Mouse (Mus musculus): ENCODE results near the gene Plekhj1. TPM values are rescaled to one million over a fixed set of nuclear protein-coding genes. Genes with fewer than 3 reads are reported as not detected.
"Not testable (repeated sequence)": the region's sequence is repeated elsewhere in the genome, so short reads cannot be mapped to it uniquely, and the experiment has no call there.

Gene Plekhj1
- polyA plus RNA-seq, 1 experiment from 2014 or later: 146 TPM

DNA sequence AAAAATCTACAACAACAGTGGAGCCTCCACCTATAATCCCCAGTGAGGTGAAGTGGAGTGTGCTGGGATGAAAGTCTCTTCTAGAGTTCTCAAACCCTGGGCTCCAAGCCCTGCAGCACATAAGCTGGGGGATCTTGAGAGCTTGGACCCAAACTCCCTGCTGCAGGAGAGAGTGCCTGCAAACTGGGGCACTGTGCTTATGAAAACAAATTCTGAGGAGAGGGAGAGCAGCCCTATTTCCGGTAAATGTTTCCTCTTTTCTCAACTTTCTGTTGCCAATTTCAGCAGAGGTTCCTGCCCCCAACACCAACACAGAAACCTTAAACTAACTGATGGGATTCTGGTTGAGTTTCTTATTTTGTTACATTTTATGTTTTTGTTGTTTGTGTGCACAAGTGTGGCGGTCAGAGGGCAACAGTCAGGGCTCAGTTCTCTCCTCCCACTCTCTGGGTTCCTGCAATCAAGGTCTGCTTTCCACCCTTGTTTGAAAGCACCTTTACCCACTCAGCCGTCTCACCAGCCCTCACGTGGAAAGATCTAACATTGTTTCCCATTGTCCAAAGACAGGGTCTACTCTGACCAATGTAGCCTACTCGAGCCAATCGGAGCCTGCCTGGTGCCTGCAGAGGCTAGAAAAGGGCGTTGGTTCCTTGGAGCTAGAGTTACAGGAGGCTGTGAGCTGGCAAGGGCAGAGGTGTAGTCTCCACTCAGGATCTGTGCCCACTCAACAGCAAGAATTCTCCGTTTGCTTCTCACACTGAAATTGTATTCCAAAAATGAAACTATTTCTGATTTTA is 25.6 kb upstream of the Plekhj1 start:
- H3K4me2 ChIP-seq: no peak overlapping the region
- H3K9me3 ChIP-seq (replicated peaks): no peaks in the 10 kb centered on the region
- peaks cover under 1% of the 10 kb centered on the region for H3K36me3 ChIP-seq
- no peak overlapping the region for H3K9ac ChIP-seq (replicated peaks)
- 64% methylated on average over 8 of the region's 8 CpGs for WGBS
- no peak for ATAC-seq (ENCODE audit: low FRiP score)
- H3K27me3 ChIP-seq (replicated peaks): no peaks in the 10 kb centered on the region
- H3K27ac ChIP-seq (replicated peaks): no peak overlapping the region
- H3K4me1 ChIP-seq: peaks cover 16% of the 10 kb centered on the region
- no peak overlapping the region for H3K4me3 ChIP-seq (replicated peaks)

DNA sequence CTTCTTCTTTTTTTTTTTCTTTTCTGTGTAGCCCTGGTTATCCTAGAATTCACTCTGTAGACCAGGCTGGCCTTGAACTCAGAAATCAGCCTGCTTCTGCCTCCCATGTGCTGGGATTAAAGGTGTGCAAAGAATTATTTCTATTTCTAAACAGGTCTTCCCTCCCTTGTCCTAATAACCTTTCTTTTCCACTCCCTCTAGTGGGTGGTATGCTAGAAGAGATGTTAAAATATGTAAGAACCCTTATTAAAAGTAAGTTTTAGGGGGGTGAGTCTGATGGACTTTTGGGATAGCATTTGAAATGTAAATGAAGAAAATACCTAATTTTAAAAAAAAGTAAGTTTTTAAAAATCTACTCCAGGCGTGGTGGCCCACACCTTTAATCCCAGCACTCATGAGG is 24.9 kb upstream of the Plekhj1 start:
- H3K4me3 ChIP-seq (replicated peaks): no peak overlapping the region
- WGBS: 97% methylated on average over 1 of the region's 1 CpGs
- no peak overlapping the region for H3K27ac ChIP-seq (replicated peaks)
- ATAC-seq (ENCODE audit: low FRiP score): no peak
- no peaks in the 10 kb centered on the region for H3K27me3 ChIP-seq (replicated peaks)
- H3K4me2 ChIP-seq: no peak overlapping the region
- H3K36me3 ChIP-seq: no peaks in the 10 kb centered on the region
- no peak overlapping the region for H3K9ac ChIP-seq (replicated peaks)
- peaks cover 12% of the 10 kb centered on the region for H3K4me1 ChIP-seq
- H3K9me3 ChIP-seq (replicated peaks): no peaks in the 10 kb centered on the region

DNA sequence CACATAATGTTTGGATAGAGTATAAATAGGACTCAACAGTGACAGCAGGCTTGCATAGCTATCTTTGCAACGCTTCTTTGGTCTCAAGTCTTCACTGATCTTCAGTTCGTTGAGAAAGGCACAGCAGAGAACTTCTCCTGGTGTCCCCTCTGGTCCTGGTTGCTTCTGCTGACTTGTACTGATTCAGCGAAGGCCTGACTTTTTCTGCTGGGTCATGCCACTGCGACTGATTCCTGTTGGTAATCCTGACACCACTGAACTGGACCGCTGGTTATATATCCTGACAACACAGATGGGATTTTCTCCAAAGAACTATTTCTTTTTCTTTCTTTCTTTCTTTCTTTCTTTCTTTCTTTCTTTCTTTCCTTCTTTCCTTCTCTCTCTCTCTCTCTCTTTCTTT is 24.1 kb upstream of the Plekhj1 start:
- no peaks in the 10 kb centered on the region for H3K9me3 ChIP-seq (replicated peaks)
- H3K4me2 ChIP-seq: no peak overlapping the region
- no peaks in the 10 kb centered on the region for H3K27me3 ChIP-seq (replicated peaks)
- H3K4me1 ChIP-seq: peaks cover 5% of the 10 kb centered on the region
- ATAC-seq (ENCODE audit: low FRiP score): no peak
- H3K9ac ChIP-seq (replicated peaks): no peak overlapping the region
- H3K27ac ChIP-seq (replicated peaks): no peak overlapping the region
- 93% methylated on average over 5 of the region's 5 CpGs for WGBS
- no peaks in the 10 kb centered on the region for H3K36me3 ChIP-seq
- no peak overlapping the region for H3K4me3 ChIP-seq (replicated peaks)

DNA sequence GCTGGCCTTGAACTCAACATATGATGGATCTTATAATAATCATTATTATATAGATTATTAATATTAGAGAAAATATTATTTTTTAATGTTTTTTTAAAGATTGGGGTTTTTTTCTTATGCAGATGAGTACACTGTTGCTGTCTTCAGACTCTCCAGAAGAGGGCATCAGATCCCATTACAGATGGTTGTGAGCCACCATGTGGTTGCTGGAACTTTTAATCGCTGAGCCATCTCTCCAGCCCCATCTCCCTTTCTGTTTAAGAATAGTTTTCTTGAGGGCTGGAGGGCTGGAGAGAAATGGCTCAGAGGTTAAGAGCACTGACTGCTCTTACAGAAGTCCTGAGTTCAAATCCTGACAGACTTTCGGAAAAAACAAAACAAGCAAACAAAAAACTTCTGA is 23.6 kb upstream of the Plekhj1 start:
- Histone ChIP-seq H3K4me1 (0 out of 2 replicates have a peak, but pooled peaks cover 2% of the 10 kb centered on the region), H3K27ac (replicated peaks) (no peak overlapping the region), H3K36me3 (no peaks in the 10 kb centered on the region), H3K9ac (replicated peaks) (no peak overlapping the region), H3K9me3 (replicated peaks) (no peaks in the 10 kb centered on the region), H3K27me3 (replicated peaks) (no peaks in the 10 kb centered on the region), H3K4me3 (replicated peaks) (no peak overlapping the region), H3K4me2 (no peak overlapping the region)
- 41% methylated on average over 2 of the region's 2 CpGs for WGBS
- no peak for ATAC-seq (ENCODE audit: low FRiP score)

DNA sequence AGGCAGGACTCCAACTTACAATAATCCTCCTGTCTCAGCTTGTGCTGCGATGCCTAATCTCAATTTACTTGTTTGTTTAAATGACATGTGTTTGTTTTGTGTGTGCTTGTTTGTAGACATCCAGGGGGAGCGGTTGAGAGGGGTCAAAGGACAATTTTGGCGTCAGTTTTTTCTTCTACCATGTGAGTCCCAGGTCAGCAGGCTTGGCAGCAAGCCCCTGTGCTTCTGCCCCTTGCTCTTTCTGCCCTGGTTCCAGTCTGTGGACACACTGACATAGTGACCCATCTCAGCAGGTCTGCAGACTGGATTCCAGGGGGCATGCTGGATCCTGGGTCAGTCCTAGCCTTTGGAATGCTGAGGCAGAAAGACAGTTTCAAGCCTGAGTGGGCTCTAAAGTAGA is 21.0 kb upstream of the Plekhj1 start:
- Histone ChIP-seq H3K36me3 (no peaks in the 10 kb centered on the region), H3K9ac (replicated peaks) (no peak overlapping the region), H3K27ac (replicated peaks) (no peak overlapping the region), H3K9me3 (replicated peaks) (no peaks in the 10 kb centered on the region), H3K4me3 (replicated peaks) (no peak overlapping the region), H3K4me2 (no peak overlapping the region), H3K27me3 (replicated peaks) (no peaks in the 10 kb centered on the region), H3K4me1 (no peaks in the 10 kb centered on the region)
- 64% methylated on average over 3 of the region's 3 CpGs for WGBS
- no peak for ATAC-seq (ENCODE audit: low FRiP score)

DNA sequence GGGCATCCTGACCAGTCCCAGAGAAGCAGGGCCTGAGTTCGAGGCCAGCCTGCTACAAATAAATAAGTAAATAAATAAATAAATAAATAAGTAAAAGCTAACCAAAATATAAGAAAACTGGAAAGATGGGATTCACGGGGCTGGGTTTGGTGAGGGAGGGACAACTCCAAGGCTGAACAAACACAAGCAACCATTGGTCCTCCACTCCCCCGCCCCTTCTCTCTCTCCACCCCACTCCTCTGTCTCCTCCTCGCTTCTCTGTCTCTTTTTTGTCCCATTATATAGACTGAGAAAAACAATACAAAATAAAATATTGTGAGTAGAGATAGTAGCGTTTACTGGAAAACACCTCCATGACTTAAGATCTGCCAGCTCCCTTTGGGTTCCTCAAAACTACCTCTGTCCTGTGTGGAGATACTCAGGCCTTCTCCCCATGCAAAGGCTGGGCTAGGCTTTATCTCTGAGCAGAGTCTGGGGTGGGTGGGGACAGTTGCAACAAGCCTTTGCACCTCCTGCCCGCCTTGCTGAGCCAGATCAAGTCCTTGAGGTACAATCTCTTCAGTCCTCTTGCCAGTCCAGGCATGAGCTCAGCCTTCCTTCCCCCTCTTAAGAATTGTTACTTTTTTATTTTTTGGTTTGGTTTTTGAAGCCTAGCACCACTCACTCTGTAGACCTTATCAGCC is 20.3 kb upstream of the Plekhj1 start:
- no peak for ATAC-seq (ENCODE audit: low FRiP score)
- no peaks in the 10 kb centered on the region for H3K36me3 ChIP-seq
- 60% methylated on average over 6 of the region's 6 CpGs for WGBS
- no peaks in the 10 kb centered on the region for H3K27me3 ChIP-seq (replicated peaks)
- H3K4me1 ChIP-seq: no peaks in the 10 kb centered on the region
- no peak overlapping the region for H3K27ac ChIP-seq (replicated peaks)
- H3K4me2 ChIP-seq: no peak overlapping the region
- H3K9ac ChIP-seq (replicated peaks): no peak overlapping the region
- H3K4me3 ChIP-seq (replicated peaks): no peak overlapping the region
- H3K9me3 ChIP-seq (replicated peaks): no peaks in the 10 kb centered on the region

DNA sequence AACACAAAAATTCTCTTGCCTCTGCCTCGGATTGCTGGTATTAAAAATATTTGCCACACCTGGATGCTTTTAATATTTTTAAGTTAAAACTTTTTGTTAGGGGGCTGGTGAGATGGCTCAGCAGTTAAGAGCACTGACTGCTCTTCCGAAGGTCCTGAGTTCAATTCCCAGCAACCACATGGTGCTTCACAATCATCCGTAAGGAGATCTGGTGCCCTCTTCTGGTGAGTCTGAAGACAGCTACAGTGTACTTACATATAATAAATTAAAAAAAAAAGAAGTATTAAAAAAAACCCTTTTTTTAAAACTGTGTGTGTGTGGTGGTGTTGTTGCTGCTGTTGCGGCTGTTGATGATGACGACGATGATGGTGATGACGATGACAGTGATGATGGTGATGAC is 19.5 kb upstream of the Plekhj1 start:
- H3K9me3 ChIP-seq (replicated peaks); H3K4me1 ChIP-seq; H3K27ac ChIP-seq (replicated peaks); ATAC-seq (ENCODE audit: low FRiP score); H3K9ac ChIP-seq (replicated peaks); H3K4me3 ChIP-seq (replicated peaks); H3K4me2 ChIP-seq; H3K36me3 ChIP-seq; H3K27me3 ChIP-seq (replicated peaks): not testable (repeated sequence)
- 89% methylated on average over 7 of the region's 7 CpGs for WGBS

DNA sequence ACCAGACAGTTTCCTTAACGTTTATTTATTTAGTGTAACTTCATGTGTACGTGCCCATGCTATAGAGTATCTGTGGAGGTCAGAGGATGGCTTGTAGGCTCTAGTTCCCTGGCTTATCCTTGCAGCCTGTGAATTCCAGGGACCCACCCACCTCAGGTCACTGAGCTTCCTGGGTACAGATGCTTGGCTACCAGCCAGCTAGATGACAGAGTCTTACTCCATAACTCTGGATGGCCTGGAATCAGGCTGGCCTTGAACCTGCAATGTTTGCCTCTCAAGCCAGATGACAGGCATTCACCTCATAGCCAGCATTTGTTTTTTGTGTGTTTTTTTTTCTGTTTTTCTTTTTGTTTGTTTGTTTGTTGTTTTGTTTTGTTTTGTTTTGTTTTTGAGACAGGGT is 18.7 kb upstream of the Plekhj1 start:
- H3K9me3 ChIP-seq (replicated peaks): no peaks in the 10 kb centered on the region
- no peak overlapping the region for H3K9ac ChIP-seq (replicated peaks)
- no peaks in the 10 kb centered on the region for H3K4me1 ChIP-seq
- no peak overlapping the region for H3K4me2 ChIP-seq
- no peak overlapping the region for H3K27ac ChIP-seq (replicated peaks)
- WGBS: 71% methylated on average over 2 of the region's 2 CpGs
- H3K4me3 ChIP-seq (replicated peaks): no peak overlapping the region
- H3K36me3 ChIP-seq: no peaks in the 10 kb centered on the region
- peaks cover 7% of the 10 kb centered on the region; the same call in 1 of the 2 replicates for H3K27me3 ChIP-seq (replicated peaks)
- no peak for ATAC-seq (ENCODE audit: low FRiP score)

DNA sequence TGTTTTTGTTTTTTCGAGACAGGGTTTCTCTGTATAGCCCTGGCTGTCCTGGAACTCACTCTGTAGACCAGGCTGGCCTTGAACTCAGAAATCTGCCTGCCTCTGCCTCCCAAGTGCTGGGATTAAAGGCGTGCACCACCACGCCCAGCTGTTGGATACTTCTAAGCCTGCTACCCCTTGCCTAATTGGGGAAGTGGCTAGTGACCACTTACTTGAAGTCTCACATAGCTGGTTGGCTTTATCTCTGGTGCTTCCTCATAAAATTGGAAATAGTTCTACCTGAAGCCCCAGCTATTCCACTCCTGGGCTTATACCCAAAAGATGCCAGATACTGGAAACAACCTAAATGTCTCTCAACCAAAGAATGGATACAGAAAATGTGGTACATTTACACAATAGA is 17.9 kb upstream of the Plekhj1 start:
- H3K9ac ChIP-seq (replicated peaks); H3K9me3 ChIP-seq (replicated peaks); H3K27ac ChIP-seq (replicated peaks); H3K36me3 ChIP-seq; H3K4me1 ChIP-seq; H3K4me2 ChIP-seq; ATAC-seq (ENCODE audit: low FRiP score); H3K4me3 ChIP-seq (replicated peaks); H3K27me3 ChIP-seq (replicated peaks): not testable (repeated sequence)
- 85% methylated on average over 3 of the region's 3 CpGs for WGBS

DNA sequence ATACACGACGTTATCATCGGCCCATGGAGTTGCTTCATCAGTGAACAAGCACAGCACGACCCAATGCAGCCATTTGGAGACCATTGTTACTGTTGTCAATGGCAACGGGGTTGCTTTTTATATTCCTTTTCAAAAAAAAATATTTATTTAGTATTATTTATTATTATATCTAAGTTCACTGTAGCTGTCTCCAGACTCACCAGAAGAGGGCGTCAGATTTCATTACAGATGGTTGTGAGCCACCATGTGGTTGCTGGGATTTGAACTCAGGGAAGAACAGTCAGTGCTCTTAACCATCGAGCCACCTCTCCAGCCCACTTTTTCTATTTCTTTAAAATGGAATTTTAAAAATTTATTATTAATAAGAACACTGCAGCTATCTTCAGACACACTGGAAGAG is 16.4 kb upstream of the Plekhj1 start:
- Histone ChIP-seq H3K27ac (replicated peaks) (no peak overlapping the region), H3K9ac (replicated peaks) (no peak overlapping the region), H3K4me2 (no peak overlapping the region), H3K27me3 (replicated peaks) (peaks cover 17% of the 10 kb centered on the region), H3K4me3 (replicated peaks) (no peak overlapping the region), H3K36me3 (no peaks in the 10 kb centered on the region), H3K9me3 (replicated peaks) (no peaks in the 10 kb centered on the region), H3K4me1 (no peaks in the 10 kb centered on the region)
- 61% methylated on average over 7 of the region's 7 CpGs for WGBS
- no peak for ATAC-seq (ENCODE audit: low FRiP score)

DNA sequence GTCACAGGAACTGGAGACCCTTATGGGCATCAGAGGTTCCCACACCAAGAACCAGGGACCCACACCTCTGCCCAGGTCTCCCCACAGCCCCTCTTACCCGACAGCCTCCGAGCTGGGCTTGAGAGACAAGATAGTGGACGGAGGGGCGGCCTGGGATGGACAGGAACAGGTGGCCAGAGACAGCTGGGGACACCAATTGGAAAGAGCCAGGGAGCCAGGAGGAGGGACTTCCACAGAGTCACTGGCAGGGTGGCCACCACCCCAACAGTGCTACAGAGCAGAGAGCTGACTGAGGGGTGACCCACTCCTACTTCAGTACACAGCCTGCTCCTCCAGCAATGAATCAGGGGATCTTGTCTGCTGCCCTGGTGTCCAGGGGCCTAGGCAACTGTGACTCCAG is 14.9 kb upstream of the Plekhj1 start, which contains the start of gene Jsrp1:
Gene Jsrp1 (minus strand): TSS at position 133 of the 400 bp plus-strand sequence.
- ATAC-seq (ENCODE audit: low FRiP score): no peak
- H3K9ac ChIP-seq (replicated peaks): no peak within 1 kb of the TSS
- H3K36me3 ChIP-seq: no peaks in the 10 kb centered on the region
- H3K4me2 ChIP-seq: no peak within 1 kb of the TSS
- H3K27me3 ChIP-seq (replicated peaks): peaks cover 27% of the 10 kb centered on the region
- no peak within 1 kb of the TSS for H3K4me3 ChIP-seq (replicated peaks)
- H3K27ac ChIP-seq (replicated peaks): no peak within 1 kb of the TSS
- no peaks in the 10 kb centered on the region for H3K9me3 ChIP-seq (replicated peaks)
- H3K4me1 ChIP-seq: peaks cover 11% of the 10 kb centered on the region
- WGBS: 76% methylated on average over 4 of the region's 4 CpGs

DNA sequence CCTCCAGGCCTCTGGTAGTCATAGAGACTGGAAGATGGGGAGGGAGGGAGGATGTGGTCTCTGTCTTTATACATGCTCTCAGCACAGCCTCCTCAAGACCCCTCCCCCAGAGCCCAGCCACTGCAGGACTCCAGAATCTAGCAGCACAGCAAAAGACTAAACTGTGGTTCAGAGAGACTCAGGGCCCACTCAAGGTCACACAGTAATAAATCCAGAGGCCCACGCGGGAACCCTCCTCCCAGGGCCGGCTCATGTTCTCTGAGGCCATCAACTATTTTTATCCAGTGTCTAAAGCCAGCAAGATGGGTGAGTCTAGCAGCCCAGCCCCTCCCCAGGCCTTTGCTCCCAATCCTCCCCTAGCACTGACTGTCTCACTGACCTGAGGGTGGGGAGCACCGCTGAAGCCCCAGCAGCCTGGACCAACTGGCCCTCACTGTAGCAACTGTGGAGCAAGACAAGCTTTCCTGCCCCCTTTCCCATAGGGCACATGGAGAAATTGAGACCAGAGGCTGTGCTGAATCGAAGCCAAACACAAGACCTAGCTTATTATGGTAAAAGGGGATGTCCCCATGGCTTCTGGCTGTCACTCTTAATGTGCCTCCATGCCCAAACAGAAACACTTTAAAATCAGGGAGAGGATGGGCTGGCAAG is 14.1 kb upstream of the Plekhj1 start:
- H3K9ac ChIP-seq (replicated peaks): no peak overlapping the region
- peaks cover 19% of the 10 kb centered on the region for H3K4me1 ChIP-seq
- H3K4me3 ChIP-seq (replicated peaks): no peak overlapping the region
- H3K9me3 ChIP-seq (replicated peaks): no peaks in the 10 kb centered on the region
- peaks cover 27% of the 10 kb centered on the region for H3K27me3 ChIP-seq (replicated peaks)
- ATAC-seq (ENCODE audit: low FRiP score): no peak
- no peak overlapping the region for H3K27ac ChIP-seq (replicated peaks)
- H3K36me3 ChIP-seq: no peaks in the 10 kb centered on the region
- no peak overlapping the region for H3K4me2 ChIP-seq
- 67% methylated on average over 5 of the region's 5 CpGs for WGBS

Measured in neural tube, embryonic 15.5 days (tissue).